Mouse (Mus musculus) liver, embryonic 15.5 days (tissue): ENCODE results near the gene Osbpl6. TPM values are rescaled to one million over a fixed set of nuclear protein-coding genes. Genes with fewer than 3 reads are reported as not detected.
A peak's percentile ranks its signal among the peaks of the same experiment; 100 is the strongest.

Experiments
- ATAC-seq: fragments of 200-750 bp; cut with Nextera tagmentation; 2 replicates; pipeline ENCODE4 v1.8.0; 2017; ENCODE audit warnings: moderate number of reproducible peaks, mild to moderate bottlenecking, moderate library complexity; ENCODE audit not compliant: insufficient read depth
- H3K27ac ChIP-seq: fragments of 300-500 bp; sonication (generic); replicated peaks from 2 replicates; pipeline ENCODE4 v1.5.1; 2015; ENCODE audit warnings: mild to moderate bottlenecking, inconsistent platforms
- H3K27me3 ChIP-seq: fragments of 300-500 bp; sonication (generic); 2 replicates; pipeline ENCODE4 v1.6.1; 2015; ENCODE audit warnings: mild to moderate bottlenecking, inconsistent platforms
- H3K36me3 ChIP-seq: fragments of 300-500 bp; sonication (generic); replicated peaks from 2 replicates; pipeline ENCODE4 v1.6.1; 2015; ENCODE audit warnings: moderate library complexity, mild to moderate bottlenecking, inconsistent platforms
- H3K4me1 ChIP-seq: fragments of 300-500 bp; sonication (generic); replicated peaks from 2 replicates; pipeline ENCODE4 v1.6.1; 2015; ENCODE audit warnings: inconsistent platforms
- H3K4me2 ChIP-seq: fragments of 300-500 bp; sonication (generic); 2 replicates; pipeline ENCODE4 v1.6.1; 2015; ENCODE audit warnings: moderate library complexity, mild to moderate bottlenecking, inconsistent platforms
- H3K4me3 ChIP-seq: fragments of 300-500 bp; sonication (generic); replicated peaks from 2 replicates; pipeline ENCODE4 v1.5.1; 2015; ENCODE audit warnings: mild to moderate bottlenecking, inconsistent platforms
- H3K9ac ChIP-seq: fragments of 300-500 bp; sonication (generic); 2 replicates; pipeline ENCODE4 v1.6.1; 2015; ENCODE audit warnings: moderate library complexity, mild to moderate bottlenecking, inconsistent platforms
- H3K9me3 ChIP-seq: fragments of 300-500 bp; sonication (generic); replicated peaks from 2 replicates; pipeline ENCODE4 v1.6.1; 2016; ENCODE audit warnings: inconsistent platforms
- WGBS: fragments of 180-500 bp; shearing (Covaris S2); methylation state at CpG from one replicate; pipeline ENCODE4 v1.1.7; 2015; ENCODE audit warnings: mixed read lengths; ENCODE audit not compliant: insufficient replicate concordance; 5-methylcytosine and 5-hydroxymethylcytosine counted together
- microRNA-seq: library from miRNA; unstranded; fragments of <30 nt; microRNA quantifications from one replicate; pipeline ENCODE4, GENCODE M21; 2016
- polyA plus RNA-seq: library from polyadenylated mRNA; unstranded; fragments of >200 nt; fragmentation: Nextera tagmentation; extraction: Ambion mirVana; gene quantifications from 2 replicates; pipeline ENCODE4 v1.2.1, GENCODE M21; 2015

Osbpl6 gene
- polyA plus RNA-seq, 1 experiment from 2014 or later = 0.31 TPM

- WGBS = 1% methylated on average over 41 of the region's 42 CpGs
- Histone ChIP-seq H3K4me2 (peak within 1 kb of the TSS; percentile 95), H3K9ac (peak within 1 kb of the TSS; percentile 57), H3K4me3 (peak within 1 kb of the TSS; percentile 68), H3K27me3 (no peaks in the 10 kb centered on the region), H3K9me3 (no peaks in the 10 kb centered on the region), H3K27ac (peak within 1 kb of the TSS; percentile 72), H3K36me3 (no peaks in the 10 kb centered on the region), H3K4me1 (peaks cover 31% of the 10 kb centered on the region)
- peak; percentile 94 for ATAC-seq
These were observed 241.7 kb downstream of the Osbpl6 start, which contains the start of the genes Prkra and Pjvk for GRCm38 (mm10) chr2:76647883-76648570. Prkra (minus strand) TSS chr2:76648015. Pjvk (plus strand) TSS chr2:76648476.

GRCm38 (mm10) chr2:76648666-76649141 lies 242.4 kb downstream of the Osbpl6 start:
- Histone ChIP-seq H3K4me2 (peak overlapping the region; percentile 95), H3K27ac (no peak overlapping the region), H3K9ac (peak overlapping the region; percentile 42), H3K36me3 (no peaks in the 10 kb centered on the region), H3K27me3 (no peaks in the 10 kb centered on the region), H3K4me1 (peaks cover 28% of the 10 kb centered on the region), H3K4me3 (peak overlapping the region; percentile 68), H3K9me3 (no peaks in the 10 kb centered on the region)
- ATAC-seq = no peak
- WGBS = 37% methylated on average over 13 of the region's 13 CpGs

Small RNA genes within 50 kb of the gene (microRNA-seq; reads per million reads assigned to microRNA genes)
- gene Gm23164 = not detected

Other genes starting within 250 kb of the Osbpl6 start
- 0.02 TPM in 1 of 2 replicates, not detected in the other for gene Pde11a, start 67.7 kb upstream of the Osbpl6 start, polyA plus RNA-seq
- not detected in 2 replicates for gene Cyct, start 46.1 kb upstream of the Osbpl6 start, polyA plus RNA-seq
- gene Rbm45, start 36.5 kb upstream of the Osbpl6 start, polyA plus RNA-seq = 5.5 and 6.1 TPM in 2 replicates
- gene Prkra, start 241.5 kb downstream of the Osbpl6 start, polyA plus RNA-seq = 5.6 and 7.2 TPM in 2 replicates
- not detected in 2 replicates for gene Pjvk, start 242.0 kb downstream of the Osbpl6 start, polyA plus RNA-seq